Mouse (Mus musculus) frontal cortex, adult (tissue): ENCODE measurements around the gene Mesd.

ENCODE experiments used
- ATAC-seq: cut with Nextera tagmentation; 2 replicates; pipeline ENCODE4 v1.9.2; 2017; ENCODE audit warnings: mild to moderate bottlenecking, moderate library complexity, mixed read lengths; ENCODE audit not compliant: low TSS enrichment

Gene Mesd

DNA sequence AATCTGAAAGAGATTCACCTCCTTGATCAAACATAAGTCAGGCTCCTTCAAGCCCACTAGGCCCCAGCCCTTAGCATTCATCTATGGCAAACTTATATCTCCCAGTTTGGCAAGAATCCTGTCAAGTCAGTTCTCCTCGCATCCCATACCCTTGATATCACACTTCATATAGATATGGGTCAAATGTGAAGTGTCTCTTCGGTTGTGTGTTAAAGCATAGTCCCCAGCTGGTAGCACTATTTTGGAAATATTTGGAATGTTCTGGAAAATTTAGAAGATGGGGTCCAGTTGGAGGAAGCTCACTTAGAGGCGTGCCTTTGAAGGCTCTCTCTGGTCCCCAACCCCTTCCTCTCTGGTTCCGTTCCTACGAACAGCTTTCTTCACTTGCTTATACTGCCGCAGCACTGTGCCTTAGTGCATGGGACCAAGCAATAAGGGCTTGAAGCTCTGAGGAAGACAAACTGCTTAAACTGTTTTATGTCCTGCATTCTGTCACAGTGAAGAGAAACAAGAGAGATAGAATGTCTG lies 29.2 kb downstream of the Mesd start:
- no peak for ATAC-seq

DNA sequence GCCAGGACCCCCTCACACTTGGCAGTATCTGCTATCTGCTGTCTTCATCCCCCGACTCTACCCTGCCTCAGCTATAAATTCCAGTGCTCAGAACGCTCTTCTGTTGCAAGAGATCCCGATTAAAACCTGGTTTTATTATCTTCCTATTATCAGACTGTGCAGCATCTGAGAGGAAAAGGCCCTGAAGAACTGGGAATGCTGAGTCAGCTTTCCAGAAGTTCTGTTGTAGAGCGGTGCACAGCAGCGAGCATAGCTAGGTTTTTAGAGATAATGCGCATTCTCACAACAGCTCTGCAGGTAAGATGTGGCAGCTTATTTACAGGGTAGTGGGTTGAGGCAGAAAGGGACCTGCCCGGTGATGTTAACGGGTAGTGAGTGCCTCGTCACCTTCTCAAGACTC lies 29.7 kb downstream of the Mesd start:
- no peak for ATAC-seq

DNA sequence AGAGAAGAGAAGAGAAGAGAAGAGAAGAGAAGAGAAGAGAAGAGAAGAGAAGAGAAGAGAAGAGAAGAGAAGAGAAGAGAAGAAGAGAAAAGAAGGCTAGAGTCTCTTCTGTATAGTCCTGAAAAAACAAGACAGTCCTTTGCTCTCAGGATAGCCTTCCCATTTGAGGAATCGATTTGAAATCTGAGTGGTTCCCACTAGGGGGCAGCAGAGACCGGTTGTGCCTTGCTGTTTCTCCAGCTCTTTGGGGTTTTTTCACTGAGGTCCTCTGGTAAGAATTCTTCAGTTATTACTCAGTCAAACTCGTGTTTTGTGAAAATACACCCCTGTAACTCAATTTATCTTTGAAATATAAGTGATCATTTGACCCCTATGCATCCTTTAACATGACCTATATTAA lies 30.3 kb downstream of the Mesd start:
- peak; percentile 85 for ATAC-seq

DNA sequence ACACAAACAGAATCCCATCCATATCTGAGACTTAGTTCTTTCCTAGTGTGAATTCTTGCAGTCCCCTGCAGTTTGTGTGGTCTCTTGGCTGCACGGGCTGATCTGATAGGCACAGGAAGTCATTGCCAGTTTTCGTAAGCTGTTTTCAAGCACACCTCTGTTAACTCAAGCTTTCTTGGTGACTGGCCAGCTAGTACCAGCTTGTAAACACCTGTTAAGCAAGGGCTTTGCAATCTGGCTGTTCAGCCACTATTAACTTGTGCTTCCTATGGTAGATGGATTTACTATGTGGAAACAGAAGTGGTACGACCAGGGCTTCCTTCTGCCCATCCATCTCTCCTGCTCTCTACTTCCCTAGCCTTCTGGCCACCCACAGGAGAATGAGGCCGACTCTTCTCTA lies 36.0 kb downstream of the Mesd start:
- no peak for ATAC-seq

DNA sequence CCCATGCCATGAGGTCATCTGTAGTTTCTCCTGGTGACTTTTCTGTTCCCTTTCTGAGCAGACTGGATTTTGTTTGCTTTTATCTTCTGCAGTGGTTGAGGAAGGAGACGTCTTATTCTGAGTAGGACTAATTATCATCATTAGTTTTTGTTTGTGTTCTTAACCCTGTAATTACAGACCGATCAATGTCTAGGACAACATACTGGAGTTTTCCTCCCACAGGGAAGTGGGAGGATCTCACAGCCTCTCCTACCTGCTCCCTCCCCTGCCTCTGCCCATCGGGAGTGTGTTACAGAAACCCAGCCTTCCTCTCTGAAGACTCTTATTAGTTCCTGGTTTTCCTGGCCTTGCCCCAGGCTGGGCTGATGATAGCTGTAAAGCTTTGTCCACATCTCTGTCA lies 37.4 kb downstream of the Mesd start:
- ATAC-seq: no peak

- ATAC-seq: no peak
Observed at GRCm38 (mm10) chr7:83939017-83939721, 54.9 kb downstream of the Mesd start.

- ATAC-seq: no peak
Observed at GRCm38 (mm10) chr7:83940136-83940535, 55.9 kb downstream of the Mesd start.

DNA sequence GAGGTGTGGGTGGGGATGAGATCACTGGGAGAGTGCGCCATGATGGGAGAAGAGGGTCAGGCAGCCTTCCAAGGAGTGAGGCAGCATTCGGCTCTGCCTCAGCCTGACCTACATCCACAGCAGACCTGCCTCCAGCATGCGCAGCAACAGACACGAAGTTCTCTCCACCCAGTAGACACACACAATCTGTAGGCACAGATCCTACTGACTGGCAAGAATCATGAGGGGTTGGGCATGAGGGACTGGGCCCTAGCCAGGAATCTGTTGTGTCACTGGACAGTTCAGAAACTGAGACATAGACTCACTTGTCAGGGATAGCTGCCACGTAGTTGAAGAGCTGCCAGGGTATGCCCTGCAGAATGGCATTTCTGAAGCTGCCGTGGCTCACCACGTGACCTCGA lies 57.4 kb downstream of the Mesd start:
- peak; percentile 97 for ATAC-seq

- ATAC-seq: no peak
Observed at GRCm38 (mm10) chr7:83948743-83949142, 64.5 kb downstream of the Mesd start.

- no peak for ATAC-seq
Observed at GRCm38 (mm10) chr7:83949662-83950061, 65.4 kb downstream of the Mesd start.
